Mouse (Mus musculus) erythroblast, embryonic 14.5 days (primary cell): Measurements from ENCODE around the gene Hsd17b12.

Experiments
- GATA1 ChIP-seq: IDR thresholded peaks from 2 replicates; pipeline ENCODE4 v1.6.1; 2012; ENCODE audit warnings: low read length, inconsistent platforms, mixed read lengths
- TAL1 ChIP-seq: IDR thresholded peaks from 3 replicates; pipeline ENCODE4 v1.6.1; 2012; ENCODE audit warnings: low read length, inconsistent platforms, mixed read lengths

DNA sequence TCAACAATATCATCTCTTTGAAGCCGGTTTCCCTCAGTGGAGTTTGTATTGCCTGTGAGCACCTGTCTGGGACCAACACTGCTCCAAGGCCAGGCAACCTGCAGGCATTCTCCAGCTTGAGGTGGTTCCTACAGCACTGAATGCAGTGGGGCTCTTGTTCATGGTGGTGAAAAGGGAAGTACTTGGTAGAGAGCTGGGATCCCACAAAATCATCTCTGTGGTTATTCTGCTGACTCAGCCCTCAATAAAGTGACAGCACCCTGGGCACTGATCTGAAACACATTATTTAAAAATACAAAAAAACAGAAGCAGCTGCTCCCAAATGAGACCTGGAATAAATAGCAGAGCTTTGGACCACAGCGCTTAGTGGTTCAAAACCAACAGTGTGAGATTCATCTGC is 169.3 kb downstream of the Hsd17b12 start:
- TF ChIP-seq GATA1 (no peak), TAL1 (no peak)
